Mouse (Mus musculus) small intestine, adult 2 months (tissue): ENCODE data around the gene Pycard.

Experiments
- CTCF ChIP-seq: fragments of 200-500 bp; IDR thresholded peaks from 2 replicates; pipeline ENCODE4 v1.5.1; 2012; ENCODE audit warnings: low read depth, mild to moderate bottlenecking, control low read depth, inconsistent platforms, low read length, moderate library complexity, mixed read lengths; ENCODE audit not compliant: insufficient replicate concordance, insufficient read length; ENCODE audit errors: extremely low read depth
- POLR2A ChIP-seq: fragments of 200-500 bp; IDR thresholded peaks from 2 replicates; pipeline ENCODE4 v1.6.1; 2012; ENCODE audit warnings: low read depth, mild to moderate bottlenecking, control low read depth, inconsistent platforms, low read length, moderate library complexity

DNA sequence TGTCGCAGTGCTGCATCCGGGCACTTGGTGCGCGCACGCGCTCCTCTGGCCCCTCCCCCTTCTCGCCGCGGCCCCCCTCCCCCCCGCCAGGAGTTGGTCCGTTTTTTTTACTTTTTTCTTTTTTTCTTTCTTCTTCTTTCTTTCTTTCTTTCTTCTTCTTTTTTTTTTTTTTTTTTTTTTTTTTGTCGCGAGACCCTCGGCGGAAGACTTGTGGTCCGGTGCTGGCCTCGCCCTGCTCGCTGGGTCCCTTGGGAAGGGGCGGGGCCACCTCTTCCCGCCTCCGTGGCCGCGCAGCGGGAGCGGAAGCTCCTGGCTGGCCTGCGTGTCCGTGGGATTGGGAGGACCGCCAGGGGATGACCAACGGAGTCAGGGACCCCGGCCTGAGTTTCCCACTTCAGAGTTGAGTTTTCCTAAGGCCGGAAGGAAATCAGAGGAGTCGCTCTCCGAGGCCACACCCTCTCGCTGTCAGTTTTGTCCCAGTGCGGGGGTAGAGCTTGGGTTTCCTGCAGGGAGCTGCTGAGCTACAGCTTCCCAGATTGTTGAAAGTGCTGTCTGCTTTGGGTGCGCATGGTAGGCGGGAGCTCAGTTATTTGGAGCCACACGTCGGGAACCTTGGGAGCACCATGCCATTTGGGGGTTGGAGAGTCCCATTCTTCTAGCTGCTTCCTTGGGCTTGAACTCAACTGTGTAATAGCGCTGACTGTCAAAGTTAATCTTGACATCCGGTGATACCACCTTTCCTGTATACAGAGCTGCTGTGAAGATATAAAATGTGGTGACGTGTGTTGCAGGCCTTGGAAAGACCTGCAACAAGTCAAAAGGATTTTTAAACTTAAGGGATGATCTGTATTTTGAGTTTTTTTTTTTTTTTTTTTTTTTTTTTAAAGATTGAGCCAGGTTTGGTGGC lies 25.5 kb downstream of the Pycard start:
- no peak for TF ChIP-seq CTCF
- TF ChIP-seq POLR2A: no peak; the same call in 1 of the 2 replicates
